Mouse (Mus musculus) midbrain, embryonic 14.5 days (tissue): Measurements from ENCODE around the gene Rab3ip. TPM values are rescaled to one million over a fixed set of nuclear protein-coding genes. Genes with fewer than 3 reads are reported as not detected.

Source experiments
- ATAC-seq: fragments of 200-750 bp; cut with Nextera tagmentation; 2 replicates; pipeline ENCODE4 v1.8.0; 2017; ENCODE audit warnings: moderate number of reproducible peaks, moderate library complexity; ENCODE audit not compliant: low FRiP score, low TSS enrichment
- DNase-seq: peaks from one replicate; pipeline ENCODE4 v3.0.0-alpha.2; 2015
- H3K27ac ChIP-seq: fragments of 300-500 bp; sonication (generic); replicated peaks from 2 replicates; pipeline ENCODE4 v1.5.1; 2014; ENCODE audit warnings: mild to moderate bottlenecking, low read depth, low read length, moderate library complexity
- H3K27me3 ChIP-seq: fragments of 300-500 bp; sonication (generic); 2 replicates; pipeline ENCODE4 v1.6.1; 2014; ENCODE audit warnings: low read length, control low read depth, mixed read lengths; ENCODE audit not compliant: control insufficient read depth, insufficient read depth
- H3K36me3 ChIP-seq: fragments of 300-500 bp; sonication (generic); 2 replicates; pipeline ENCODE4 v1.6.1; 2014; ENCODE audit warnings: low read length, control low read depth; ENCODE audit not compliant: control insufficient read depth, insufficient read depth
- H3K4me1 ChIP-seq: fragments of 300-500 bp; sonication (generic); 2 replicates; pipeline ENCODE4 v1.6.1; 2014; ENCODE audit warnings: mild to moderate bottlenecking, antibody characterized with exemption, low read length, control low read depth; ENCODE audit not compliant: control insufficient read depth, insufficient read depth
- H3K4me2 ChIP-seq: fragments of 300-500 bp; sonication (generic); 2 replicates; pipeline ENCODE4 v1.6.1; 2014; ENCODE audit warnings: mild to moderate bottlenecking, low read length, moderate library complexity
- H3K4me3 ChIP-seq: fragments of 300-500 bp; sonication (generic); replicated peaks from 2 replicates; pipeline ENCODE4 v1.5.1; 2014; ENCODE audit warnings: low read depth, low read length
- H3K9ac ChIP-seq: fragments of 300-500 bp; sonication (generic); replicated peaks from 2 replicates; pipeline ENCODE4 v1.6.1; 2014; ENCODE audit warnings: mild to moderate bottlenecking, low read length, moderate library complexity
- H3K9me3 ChIP-seq: fragments of 300-500 bp; sonication (generic); 2 replicates; pipeline ENCODE4 v1.6.1; 2016; ENCODE audit warnings: low read length, control low read depth, mixed read lengths; ENCODE audit not compliant: control insufficient read depth
- WGBS: fragments of 180-500 bp; shearing (Covaris S2); extraction: QIAGEN DNeasy Blood & Tissue Kit; methylation state at CpG from one replicate; pipeline ENCODE4 v1.1.7; 2014; 5-methylcytosine and 5-hydroxymethylcytosine counted together
- polyA plus RNA-seq: library from polyadenylated mRNA; unstranded; fragments of >200 nt; fragmentation: Nextera tagmentation; extraction: Ambion mirVana; gene quantifications from 2 replicates; pipeline ENCODE4 v1.2.1, GENCODE M21; 2014

Rab3ip gene
- polyA plus RNA-seq, 1 experiment from 2014 or later, result 41.6 TPM

- 78% methylated on average over 4 of the region's 4 CpGs for WGBS
- no peak for ATAC-seq
- H3K27me3 ChIP-seq, result no peaks in the 10 kb centered on the region
Measured at GRCm38 (mm10) chr10:116982526-116982925, 32.0 kb upstream of the Rab3ip start.

GRCm38 (mm10) chr10:116980888-116981287, 30.3 kb upstream of the Rab3ip start:
- ATAC-seq (no peak), DNase-seq (peak; percentile 37)
- H3K4me2 ChIP-seq, result no peak overlapping the region
- no peaks in the 10 kb centered on the region for H3K4me1 ChIP-seq
- no peak overlapping the region for H3K27ac ChIP-seq
- no peak overlapping the region for H3K9ac ChIP-seq
- H3K36me3 ChIP-seq, result no peaks in the 10 kb centered on the region
- no peaks in the 10 kb centered on the region for H3K9me3 ChIP-seq
- H3K4me3 ChIP-seq, result no peak overlapping the region
- WGBS, result 75% methylated on average over 3 of the region's 3 CpGs
- H3K27me3 ChIP-seq, result no peaks in the 10 kb centered on the region

More at GRCm38 (mm10) chr10:116982526-116982925, 32.0 kb upstream of the Rab3ip start:
- Histone ChIP-seq H3K4me2 (no peak overlapping the region), H3K27ac (no peak overlapping the region), H3K9me3 (no peaks in the 10 kb centered on the region), H3K36me3 (no peaks in the 10 kb centered on the region), H3K9ac (no peak overlapping the region), H3K4me1 (peaks cover 16% of the 10 kb centered on the region), H3K4me3 (no peak overlapping the region)
- DNase-seq, result no peak

DNA sequence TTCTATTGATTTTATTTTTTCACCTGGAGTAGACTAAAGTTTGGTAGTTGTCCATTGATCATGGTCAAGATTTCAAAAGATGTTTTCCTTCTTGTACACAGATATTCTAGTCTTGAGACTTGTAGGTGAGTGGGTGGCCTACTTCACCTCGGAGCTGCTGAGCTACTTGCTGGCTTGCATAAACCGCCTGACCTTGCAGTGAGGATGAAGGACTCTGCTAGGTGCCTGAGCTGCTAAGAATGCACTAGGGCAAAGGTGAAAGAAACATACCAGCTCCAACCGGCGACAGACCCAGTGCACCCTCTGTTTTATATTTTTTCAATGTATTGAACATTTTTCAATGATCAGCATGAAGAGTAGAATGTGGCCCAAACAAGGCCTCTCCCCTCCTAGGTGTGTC, 29.7 kb upstream of the Rab3ip start:
- 83% methylated on average over 4 of the region's 4 CpGs for WGBS
- no peak for ATAC-seq
- Histone ChIP-seq H3K4me1 (no peaks in the 10 kb centered on the region), H3K27me3 (no peaks in the 10 kb centered on the region), H3K9me3 (no peaks in the 10 kb centered on the region), H3K4me3 (no peak overlapping the region), H3K36me3 (no peaks in the 10 kb centered on the region), H3K4me2 (no peak overlapping the region), H3K9ac (no peak overlapping the region), H3K27ac (no peak overlapping the region)
- no peak for DNase-seq

DNA sequence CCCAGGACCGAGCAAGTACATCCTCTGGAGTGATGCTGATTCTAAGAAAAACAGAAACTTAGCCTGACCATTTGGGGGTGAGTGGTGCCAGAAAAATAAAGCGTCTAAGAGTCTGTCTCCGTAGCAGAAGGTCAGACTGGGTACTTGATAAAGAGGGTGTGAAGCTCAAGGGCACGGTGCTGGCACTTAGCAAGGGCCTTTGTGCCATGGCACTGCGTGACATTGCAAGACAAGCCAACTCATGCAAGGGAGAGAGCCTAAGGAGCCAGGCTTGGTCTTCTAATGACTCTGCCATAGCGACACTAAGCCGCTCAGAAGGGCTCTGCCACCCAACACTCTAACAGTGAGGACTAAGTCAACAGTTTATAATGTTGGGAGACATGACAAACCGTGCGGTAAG, 28.3 kb upstream of the Rab3ip start:
- no peaks in the 10 kb centered on the region for H3K27me3 ChIP-seq
- no peak overlapping the region for H3K27ac ChIP-seq
- no peaks in the 10 kb centered on the region for H3K4me1 ChIP-seq
- DNase-seq (no peak), ATAC-seq (no peak)
- H3K4me2 ChIP-seq, result no peak overlapping the region
- H3K4me3 ChIP-seq, result no peak overlapping the region
- no peak overlapping the region for H3K9ac ChIP-seq
- H3K9me3 ChIP-seq, result no peaks in the 10 kb centered on the region
- no peaks in the 10 kb centered on the region for H3K36me3 ChIP-seq
- 92% methylated on average over 9 of the region's 9 CpGs for WGBS

- H3K36me3 ChIP-seq, result no peaks in the 10 kb centered on the region
- no peak overlapping the region for H3K4me3 ChIP-seq
- no peak overlapping the region for H3K4me2 ChIP-seq
- no peak overlapping the region for H3K27ac ChIP-seq
- ATAC-seq (no peak), DNase-seq (no peak)
- no peaks in the 10 kb centered on the region for H3K4me1 ChIP-seq
- no peaks in the 10 kb centered on the region for H3K27me3 ChIP-seq
- WGBS, result 91% methylated on average over 2 of the region's 2 CpGs
- H3K9me3 ChIP-seq, result no peaks in the 10 kb centered on the region
- H3K9ac ChIP-seq, result no peak overlapping the region
Measured at GRCm38 (mm10) chr10:116977858-116978257, 27.3 kb upstream of the Rab3ip start.

- no peak for DNase-seq
Measured at GRCm38 (mm10) chr10:116977455-116977854, 26.9 kb upstream of the Rab3ip start.

GRCm38 (mm10) chr10:116972509-116972908, 21.9 kb upstream of the Rab3ip start, which contains the start of gene Gm10271:
Gene Gm10271, minus strand, starts transcription at chr10:116972609.
- H3K27ac ChIP-seq, result no peak within 1 kb of the TSS
- H3K27me3 ChIP-seq, result no peaks in the 10 kb centered on the region
- WGBS, result 96% methylated on average over 6 of the region's 6 CpGs
- ATAC-seq (no peak), DNase-seq (no peak)
- no peak within 1 kb of the TSS for H3K4me2 ChIP-seq
- H3K9ac ChIP-seq, result no peak within 1 kb of the TSS
- H3K4me1 ChIP-seq, result no peaks in the 10 kb centered on the region
- H3K36me3 ChIP-seq, result no peaks in the 10 kb centered on the region
- H3K4me3 ChIP-seq, result no peak within 1 kb of the TSS
- H3K9me3 ChIP-seq, result no peaks in the 10 kb centered on the region

More at GRCm38 (mm10) chr10:116977455-116977854, 26.9 kb upstream of the Rab3ip start:
- Histone ChIP-seq H3K4me1 (no peaks in the 10 kb centered on the region), H3K9ac (no peak overlapping the region), H3K9me3 (no peaks in the 10 kb centered on the region), H3K27me3 (no peaks in the 10 kb centered on the region), H3K4me2 (no peak overlapping the region), H3K27ac (no peak overlapping the region), H3K4me3 (no peak overlapping the region), H3K36me3 (no peaks in the 10 kb centered on the region)
- 85% methylated on average over 4 of the region's 4 CpGs for WGBS
- ATAC-seq, result no peak

- ATAC-seq (no peak), DNase-seq (no peak)
- no peaks in the 10 kb centered on the region for H3K27me3 ChIP-seq
- no peaks in the 10 kb centered on the region for H3K4me1 ChIP-seq
- H3K36me3 ChIP-seq, result no peaks in the 10 kb centered on the region
- H3K9me3 ChIP-seq, result no peaks in the 10 kb centered on the region
- H3K4me2 ChIP-seq, result no peak overlapping the region
- no peak overlapping the region for H3K27ac ChIP-seq
- 92% methylated on average over 4 of the region's 4 CpGs for WGBS
- no peak overlapping the region for H3K4me3 ChIP-seq
- H3K9ac ChIP-seq, result no peak overlapping the region
Measured at GRCm38 (mm10) chr10:116968741-116969140, 18.2 kb upstream of the Rab3ip start.

DNA sequence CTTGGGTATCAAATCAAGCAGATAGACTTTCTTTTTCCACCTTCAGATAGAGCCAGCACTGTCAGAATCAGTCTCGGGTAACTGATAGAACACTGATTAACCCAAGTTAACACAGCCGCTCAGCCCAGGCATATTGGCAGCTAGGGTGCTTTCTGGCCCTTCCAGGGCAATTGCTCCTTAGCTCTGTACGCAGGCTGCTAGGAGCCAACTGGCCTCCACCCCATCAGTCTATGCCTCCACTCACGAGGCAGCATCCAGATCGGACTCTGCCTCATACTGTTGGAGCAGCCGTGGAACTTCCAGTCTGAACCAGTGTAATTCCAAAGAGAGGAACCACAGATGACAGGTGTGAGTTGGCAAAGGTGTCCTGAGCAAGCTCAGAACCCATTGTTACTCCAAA, 15.5 kb upstream of the Rab3ip start:
- Histone ChIP-seq H3K27ac (no peak overlapping the region), H3K4me2 (no peak overlapping the region), H3K4me3 (no peak overlapping the region), H3K36me3 (no peaks in the 10 kb centered on the region), H3K27me3 (no peaks in the 10 kb centered on the region), H3K4me1 (no peaks in the 10 kb centered on the region), H3K9ac (no peak overlapping the region), H3K9me3 (no peaks in the 10 kb centered on the region)
- no peak for DNase-seq
- WGBS, result 84% methylated on average over 6 of the region's 6 CpGs
- no peak for ATAC-seq
